Mouse (Mus musculus) neural tube, embryonic 13.5 days (tissue): ENCODE measurements around the gene Fance. TPM values are rescaled to one million over a fixed set of nuclear protein-coding genes. Genes with fewer than 3 reads are reported as not detected.

ENCODE experiments used
- ATAC-seq: fragments of 200-750 bp; cut with Nextera tagmentation; 2 replicates; pipeline ENCODE4 v1.8.0; 2017; ENCODE audit warnings: low read depth, mild to moderate bottlenecking, moderate TSS enrichment, moderate library complexity
- H3K27ac ChIP-seq: fragments of 300-500 bp; sonication (generic); replicated peaks from 2 replicates; pipeline ENCODE4 v1.5.1; 2015; ENCODE audit warnings: moderate library complexity, mild to moderate bottlenecking, inconsistent platforms
- H3K27me3 ChIP-seq: fragments of 300-500 bp; sonication (generic); 2 replicates; pipeline ENCODE4 v1.6.1; 2015; ENCODE audit warnings: mild to moderate bottlenecking, inconsistent platforms
- H3K36me3 ChIP-seq: fragments of 300-500 bp; sonication (generic); 2 replicates; pipeline ENCODE4 v1.6.1; 2015; ENCODE audit warnings: mild to moderate bottlenecking, inconsistent platforms
- H3K4me1 ChIP-seq: fragments of 300-500 bp; sonication (generic); replicated peaks from 2 replicates; pipeline ENCODE4 v1.6.1; 2015; ENCODE audit warnings: inconsistent platforms
- H3K4me2 ChIP-seq: fragments of 300-500 bp; sonication (generic); 2 replicates; pipeline ENCODE4 v1.6.1; 2015; ENCODE audit warnings: inconsistent platforms, mild to moderate bottlenecking, moderate library complexity
- H3K4me3 ChIP-seq: fragments of 300-500 bp; sonication (generic); 2 replicates; pipeline ENCODE4 v1.5.1; 2015; ENCODE audit warnings: mild to moderate bottlenecking, inconsistent platforms
- H3K9ac ChIP-seq: fragments of 300-500 bp; sonication (generic); 2 replicates; pipeline ENCODE4 v1.6.1; 2015; ENCODE audit warnings: moderate library complexity, mild to moderate bottlenecking, inconsistent platforms
- H3K9me3 ChIP-seq: fragments of 300-500 bp; sonication (generic); 2 replicates; pipeline ENCODE4 v1.6.1; 2016; ENCODE audit warnings: inconsistent platforms
- WGBS: fragments of 180-500 bp; shearing (Covaris S2); methylation state at CpG from one replicate; pipeline ENCODE4 v1.1.7; 2015; 5-methylcytosine and 5-hydroxymethylcytosine counted together
- polyA plus RNA-seq: library from polyadenylated mRNA; unstranded; fragments of >200 nt; fragmentation: Nextera tagmentation; extraction: Ambion mirVana; gene quantifications from 2 replicates; pipeline ENCODE4 v1.2.1, GENCODE M21; 2015

Fance gene
- 23.2 and 23.3 TPM in 2 replicates for polyA plus RNA-seq

DNA sequence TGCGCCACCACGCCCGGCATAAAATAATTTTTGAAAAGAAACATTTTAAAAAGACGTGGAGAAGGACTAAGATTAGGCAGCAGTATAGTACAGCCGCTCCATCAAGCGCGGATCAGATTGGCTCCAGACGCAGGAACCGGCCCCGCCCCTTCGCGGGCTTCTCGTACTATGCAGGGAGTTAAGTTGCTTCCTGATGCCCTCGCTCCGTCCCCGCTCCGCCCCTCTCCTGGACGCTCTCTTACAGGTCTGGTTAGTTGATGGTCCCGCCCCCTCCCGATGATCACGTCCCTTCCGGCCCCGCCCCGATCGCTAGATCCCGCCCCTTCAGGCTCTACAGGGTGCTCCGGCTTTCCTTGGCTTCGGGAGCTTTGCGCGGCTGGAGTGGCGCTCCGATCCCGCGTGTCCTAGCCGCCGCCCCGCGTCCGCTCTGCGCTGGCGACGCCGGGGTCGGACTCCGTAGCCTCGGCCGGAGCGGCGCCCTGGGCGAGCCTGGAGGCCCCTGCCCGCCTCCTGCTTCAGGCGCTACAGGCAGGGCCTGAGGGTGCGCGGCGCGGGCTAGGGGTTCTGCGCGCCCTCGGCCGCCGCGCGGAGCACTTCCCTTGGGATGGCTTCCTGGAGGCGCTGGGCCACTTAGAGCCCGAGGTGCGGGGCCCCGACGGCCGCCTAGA, at the start of gene Fance:
Fance (plus strand) TSS at position 308 of the 668 bp plus-strand sequence.
- peak within 1 kb of the TSS; percentile 91 for H3K27ac ChIP-seq
- H3K36me3 ChIP-seq: peaks cover 24% of the 10 kb centered on the region

DNA sequence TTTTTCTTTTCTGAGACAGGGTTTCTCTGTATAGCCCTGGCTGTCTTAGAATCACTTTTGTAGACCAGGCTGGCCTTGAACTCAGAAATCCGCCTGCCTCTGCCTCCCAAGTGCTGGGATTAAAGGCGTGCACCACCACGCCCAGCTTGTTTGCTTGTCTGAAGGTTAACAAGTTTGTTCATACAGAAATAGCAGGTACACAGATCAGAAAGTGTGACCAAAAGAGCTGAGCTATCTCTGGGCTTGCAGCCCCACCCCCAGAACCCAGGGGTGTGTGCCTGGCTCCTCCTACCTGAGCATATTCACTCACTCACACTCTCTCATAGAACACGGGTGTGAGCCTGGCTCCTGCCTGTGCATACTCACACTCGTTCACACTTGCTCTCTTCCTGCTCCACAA, 46.1 kb upstream of the Fance start:
- no peak overlapping the region for H3K27ac ChIP-seq
- no peak overlapping the region for H3K4me3 ChIP-seq
- 92% methylated on average over 5 of the region's 5 CpGs for WGBS
- no peak overlapping the region for H3K9ac ChIP-seq
- no peaks in the 10 kb centered on the region for H3K9me3 ChIP-seq
- H3K4me1 ChIP-seq: peaks cover 8% of the 10 kb centered on the region
- no peak overlapping the region for H3K4me2 ChIP-seq
- no peak for ATAC-seq
- no peaks in the 10 kb centered on the region for H3K36me3 ChIP-seq
- H3K27me3 ChIP-seq: no peaks in the 10 kb centered on the region

More for the DNA sequence above, at the start of gene Fance:
- H3K4me1 ChIP-seq: peaks cover 33% of the 10 kb centered on the region
- H3K4me2 ChIP-seq: peak within 1 kb of the TSS; percentile 90
- 1% methylated on average over 69 of the region's 69 CpGs for WGBS
- peak; percentile 99 for ATAC-seq
- peak within 1 kb of the TSS; percentile 84 for H3K4me3 ChIP-seq
- no peaks in the 10 kb centered on the region; the same call in 1 of the 2 replicates for H3K9me3 ChIP-seq
- no peaks in the 10 kb centered on the region for H3K27me3 ChIP-seq
- H3K9ac ChIP-seq: peak within 1 kb of the TSS; percentile 91

DNA sequence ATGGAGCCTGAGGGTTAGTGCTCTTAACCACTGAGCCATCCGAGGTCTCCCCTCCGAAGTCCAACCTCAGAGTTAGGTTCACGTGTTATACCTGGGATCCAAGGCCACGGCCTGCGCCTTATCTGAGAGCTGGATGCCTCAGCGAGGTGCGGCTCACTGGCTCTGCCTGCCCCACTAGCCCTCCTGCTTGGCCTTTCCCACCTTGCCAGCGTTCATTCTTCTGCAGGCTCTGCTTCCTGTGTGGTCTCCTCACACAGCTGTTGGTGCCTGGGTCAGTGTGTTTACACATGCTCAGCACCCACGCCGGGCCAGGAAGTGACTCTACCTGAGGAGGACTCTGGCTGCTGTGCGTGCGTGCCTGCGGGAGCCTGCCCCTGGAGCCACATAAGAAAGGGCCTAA, 43.2 kb upstream of the Fance start:
- Histone ChIP-seq H3K4me3 (no peak overlapping the region), H3K27ac (no peak overlapping the region), H3K36me3 (no peaks in the 10 kb centered on the region), H3K4me2 (no peak overlapping the region), H3K4me1 (peaks cover 5% of the 10 kb centered on the region; the same call in 1 of the 2 replicates), H3K27me3 (no peaks in the 10 kb centered on the region), H3K9me3 (no peaks in the 10 kb centered on the region), H3K9ac (no peak overlapping the region)
- 83% methylated on average over 13 of the region's 13 CpGs for WGBS
- ATAC-seq: no peak

DNA sequence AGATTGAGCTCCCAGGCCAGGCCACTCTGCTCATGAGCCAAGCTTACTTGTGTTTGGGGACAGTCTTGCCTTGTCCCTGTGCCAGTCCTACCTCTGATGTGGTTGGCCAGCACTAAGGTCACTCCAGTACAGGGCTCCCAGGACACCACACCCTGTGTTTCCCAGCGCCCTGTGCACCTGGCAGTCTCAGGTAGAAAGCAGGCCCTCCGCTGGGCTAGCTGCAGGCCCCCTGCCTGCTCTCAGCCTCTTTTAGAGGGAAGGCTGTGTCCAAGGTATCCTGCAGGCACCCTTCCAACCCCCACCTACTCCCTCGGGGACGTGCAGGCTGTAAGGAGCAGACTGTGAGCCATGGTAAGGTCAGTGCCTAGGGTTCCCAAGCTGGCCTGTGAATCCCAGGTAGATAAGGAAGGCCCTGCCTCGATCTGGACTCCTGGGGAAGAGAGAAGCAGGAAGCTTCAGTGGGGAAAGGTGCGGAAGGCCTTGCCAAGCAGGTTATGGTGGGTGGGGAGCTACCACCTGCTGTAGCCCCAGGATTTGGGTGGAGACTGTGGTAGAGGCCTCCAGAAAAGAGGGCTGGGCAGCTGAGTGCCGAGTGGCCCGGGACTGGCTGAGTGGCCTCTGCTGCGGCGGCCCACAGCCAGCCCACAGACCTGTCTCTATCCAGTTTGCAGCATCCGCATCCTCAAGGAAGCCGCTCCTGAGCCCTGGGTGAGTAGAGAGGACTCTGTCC, 41.6 kb upstream of the Fance start:
- no peaks in the 10 kb centered on the region for H3K36me3 ChIP-seq
- no peaks in the 10 kb centered on the region for H3K27me3 ChIP-seq
- H3K9ac ChIP-seq: no peak overlapping the region
- no peak for ATAC-seq
- 82% methylated on average over 12 of the region's 12 CpGs for WGBS
- H3K27ac ChIP-seq: no peak overlapping the region
- H3K4me2 ChIP-seq: no peak overlapping the region
- H3K9me3 ChIP-seq: no peaks in the 10 kb centered on the region
- H3K4me3 ChIP-seq: no peak overlapping the region
- peaks cover 5% of the 10 kb centered on the region; the same call in 1 of the 2 replicates for H3K4me1 ChIP-seq

- Histone ChIP-seq H3K27me3 (no peaks in the 10 kb centered on the region), H3K27ac (no peak overlapping the region), H3K9me3 (no peaks in the 10 kb centered on the region), H3K9ac (no peak overlapping the region), H3K4me1 (peaks cover 10% of the 10 kb centered on the region; the same call in 1 of the 2 replicates), H3K36me3 (no peaks in the 10 kb centered on the region), H3K4me3 (no peak overlapping the region), H3K4me2 (no peak overlapping the region)
- 85% methylated on average over 9 of the region's 9 CpGs for WGBS
- ATAC-seq: no peak
Observed at GRCm38 (mm10) chr17:28272281-28272680, 41.0 kb upstream of the Fance start.

DNA sequence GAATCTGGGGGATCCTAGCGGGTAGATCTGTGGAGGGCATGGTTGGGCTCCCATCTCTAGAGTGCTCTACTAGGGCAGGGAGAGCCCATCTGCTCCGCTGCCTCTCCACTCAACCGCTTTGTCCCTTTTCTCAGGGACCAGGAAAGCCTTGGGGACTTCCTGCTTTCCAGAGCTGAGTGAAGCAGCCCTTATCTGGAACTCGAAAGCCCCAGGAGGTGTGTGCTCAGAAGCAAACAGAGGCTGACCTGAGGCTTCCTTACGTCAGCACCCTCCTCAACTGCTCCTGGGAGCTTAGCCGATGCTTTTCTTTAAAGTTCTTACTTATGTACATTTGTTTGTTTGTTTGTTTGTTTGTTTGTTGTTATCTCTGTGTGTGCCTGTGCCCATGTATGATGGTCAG, 40.5 kb upstream of the Fance start:
- Histone ChIP-seq H3K27me3 (no peaks in the 10 kb centered on the region), H3K4me1 (peaks cover 13% of the 10 kb centered on the region; the same call in 1 of the 2 replicates), H3K9me3 (no peaks in the 10 kb centered on the region), H3K4me3 (no peak overlapping the region), H3K27ac (no peak overlapping the region), H3K9ac (no peak overlapping the region), H3K4me2 (no peak overlapping the region), H3K36me3 (no peaks in the 10 kb centered on the region)
- ATAC-seq: no peak
- WGBS: 83% methylated on average over 6 of the region's 6 CpGs

DNA sequence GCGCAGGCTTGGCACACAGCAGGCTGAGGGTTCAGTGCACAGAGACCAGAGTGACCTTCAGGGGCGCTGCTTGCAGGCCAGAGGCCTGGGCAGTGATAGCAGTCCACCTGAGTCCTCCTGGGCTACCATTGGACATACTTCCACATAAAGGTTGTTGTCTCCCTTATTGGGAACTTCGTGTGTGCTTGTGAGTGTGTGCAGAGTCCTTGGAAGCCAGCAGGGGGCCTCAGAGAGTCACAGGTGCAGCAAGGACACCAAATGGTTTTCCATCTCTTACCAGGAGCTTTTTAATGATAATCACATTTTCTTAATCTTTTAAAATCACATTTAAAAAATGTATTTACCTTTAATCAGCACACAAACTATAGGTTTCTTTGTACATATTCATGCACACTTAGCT, 38.6 kb upstream of the Fance start:
- WGBS: 75% methylated on average over 3 of the region's 3 CpGs
- H3K27me3 ChIP-seq: no peaks in the 10 kb centered on the region
- H3K9ac ChIP-seq: no peak overlapping the region
- no peaks in the 10 kb centered on the region for H3K9me3 ChIP-seq
- H3K36me3 ChIP-seq: no peaks in the 10 kb centered on the region
- ATAC-seq: no peak
- no peak overlapping the region for H3K27ac ChIP-seq
- no peak overlapping the region for H3K4me2 ChIP-seq
- H3K4me3 ChIP-seq: no peak overlapping the region
- peaks cover 23% of the 10 kb centered on the region; the same call in 1 of the 2 replicates for H3K4me1 ChIP-seq

- 84% methylated on average over 14 of the region's 14 CpGs for WGBS
- Histone ChIP-seq H3K4me2 (no peak overlapping the region), H3K4me3 (no peak overlapping the region), H3K9ac (no peak overlapping the region), H3K27ac (no peak overlapping the region), H3K9me3 (no peaks in the 10 kb centered on the region), H3K27me3 (no peaks in the 10 kb centered on the region), H3K4me1 (peaks cover 46% of the 10 kb centered on the region), H3K36me3 (no peaks in the 10 kb centered on the region)
- no peak for ATAC-seq
Observed at GRCm38 (mm10) chr17:28277226-28277625, 36.1 kb upstream of the Fance start.

DNA sequence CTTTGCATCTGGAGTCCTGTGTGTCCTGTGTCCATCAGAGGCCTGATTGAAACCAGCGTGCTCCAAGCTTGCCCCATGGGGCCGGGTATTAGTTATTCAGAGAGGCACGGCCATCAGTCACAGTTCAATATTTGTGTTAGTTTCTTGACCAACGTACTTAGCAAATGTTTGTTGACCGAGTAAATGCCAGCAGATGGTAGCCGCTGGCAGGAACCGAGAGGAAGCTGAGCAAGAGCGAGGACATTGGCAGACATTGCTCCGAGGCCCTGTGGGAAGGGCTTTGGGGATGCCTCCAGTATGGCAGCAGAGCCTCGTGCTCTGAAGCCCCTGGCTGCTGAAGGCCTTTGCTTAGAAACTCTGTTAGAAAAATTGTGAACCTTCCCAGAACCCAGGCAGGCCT, 35.6 kb upstream of the Fance start:
- 75% methylated on average over 10 of the region's 10 CpGs for WGBS
- H3K4me3 ChIP-seq: no peak overlapping the region
- H3K9ac ChIP-seq: no peak overlapping the region
- no peak overlapping the region for H3K4me2 ChIP-seq
- H3K4me1 ChIP-seq: peaks cover 42% of the 10 kb centered on the region
- no peak overlapping the region for H3K27ac ChIP-seq
- no peaks in the 10 kb centered on the region for H3K36me3 ChIP-seq
- no peaks in the 10 kb centered on the region for H3K27me3 ChIP-seq
- H3K9me3 ChIP-seq: no peaks in the 10 kb centered on the region
- ATAC-seq: no peak

DNA sequence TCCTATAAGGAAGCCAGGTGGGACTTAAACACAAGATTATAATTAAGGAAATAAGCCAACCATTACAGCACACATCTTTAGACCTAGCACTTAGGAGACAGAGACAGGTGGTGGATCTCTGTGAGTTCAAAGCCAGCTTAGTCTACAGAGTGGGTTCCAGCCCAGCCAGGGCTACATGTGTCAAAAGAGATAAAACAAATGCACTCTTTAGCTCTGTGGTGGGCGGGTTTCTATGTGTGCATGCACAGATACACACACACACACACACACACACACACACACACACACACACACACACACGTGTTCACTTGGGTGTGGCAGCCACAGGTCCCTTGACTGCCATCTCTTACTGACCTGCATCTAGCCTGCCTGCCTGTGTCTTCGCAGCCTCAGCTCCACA, 35.2 kb upstream of the Fance start:
- no peak for ATAC-seq
- Histone ChIP-seq H3K9me3 (no peaks in the 10 kb centered on the region), H3K4me1 (peaks cover 41% of the 10 kb centered on the region), H3K4me2 (no peak overlapping the region), H3K27me3 (no peaks in the 10 kb centered on the region), H3K9ac (no peak overlapping the region), H3K27ac (no peak overlapping the region), H3K36me3 (no peaks in the 10 kb centered on the region), H3K4me3 (no peak overlapping the region)
- 86% methylated on average over 3 of the region's 3 CpGs for WGBS

GRCm38 (mm10) chr17:28279236-28279635, 34.1 kb upstream of the Fance start:
- H3K9me3 ChIP-seq: no peaks in the 10 kb centered on the region
- no peaks in the 10 kb centered on the region for H3K36me3 ChIP-seq
- H3K9ac ChIP-seq: no peak overlapping the region
- peaks cover 41% of the 10 kb centered on the region for H3K4me1 ChIP-seq
- no peak overlapping the region for H3K4me3 ChIP-seq
- no peaks in the 10 kb centered on the region for H3K27me3 ChIP-seq
- ATAC-seq: no peak; the same call in 1 of the 2 replicates
- no peak overlapping the region for H3K4me2 ChIP-seq
- H3K27ac ChIP-seq: no peak overlapping the region
- 63% methylated on average over 4 of the region's 4 CpGs for WGBS

GRCm38 (mm10) chr17:28279780-28280422, 33.4 kb upstream of the Fance start:
- H3K4me3 ChIP-seq: no peak overlapping the region
- no peak overlapping the region for H3K9ac ChIP-seq
- WGBS: 77% methylated on average over 15 of the region's 15 CpGs
- H3K4me1 ChIP-seq: peaks cover 48% of the 10 kb centered on the region
- H3K36me3 ChIP-seq: no peaks in the 10 kb centered on the region
- no peaks in the 10 kb centered on the region for H3K27me3 ChIP-seq
- no peak for ATAC-seq
- H3K9me3 ChIP-seq: no peaks in the 10 kb centered on the region
- no peak overlapping the region for H3K4me2 ChIP-seq
- H3K27ac ChIP-seq: no peak overlapping the region
